Mouse (Mus musculus) heart, embryonic 13.5 days (tissue): ENCODE data around the gene Fosl2. TPM values are rescaled to one million over a fixed set of nuclear protein-coding genes. Genes with fewer than 3 reads are reported as not detected.

Source experiments
- ATAC-seq: fragments of 200-750 bp; cut with Nextera tagmentation; 2 replicates; pipeline ENCODE4 v1.8.0; 2017; ENCODE audit warnings: moderate TSS enrichment; ENCODE audit not compliant: insufficient number of reproducible peaks, low FRiP score, low TSS enrichment; ENCODE audit errors: extremely low read depth
- H3K27ac ChIP-seq: fragments of 300-500 bp; sonication (generic); replicated peaks from 2 replicates; pipeline ENCODE4 v1.5.1; 2015; ENCODE audit warnings: moderate library complexity, mild to moderate bottlenecking, inconsistent platforms
- H3K27me3 ChIP-seq: fragments of 300-500 bp; sonication (generic); replicated peaks from 2 replicates; pipeline ENCODE4 v1.6.1; 2015; ENCODE audit warnings: mild to moderate bottlenecking, inconsistent platforms
- H3K36me3 ChIP-seq: fragments of 300-500 bp; sonication (generic); 2 replicates; pipeline ENCODE4 v1.6.1; 2015; ENCODE audit warnings: mild to moderate bottlenecking, inconsistent platforms
- H3K4me1 ChIP-seq: fragments of 300-500 bp; sonication (generic); 2 replicates; pipeline ENCODE4 v1.6.1; 2015; ENCODE audit warnings: inconsistent platforms
- H3K4me2 ChIP-seq: fragments of 300-500 bp; sonication (generic); 2 replicates; pipeline ENCODE4 v1.6.1; 2015; ENCODE audit warnings: inconsistent platforms, mild to moderate bottlenecking, moderate library complexity
- H3K4me3 ChIP-seq: fragments of 300-500 bp; sonication (generic); 2 replicates; pipeline ENCODE4 v1.5.1; 2015; ENCODE audit warnings: moderate library complexity, mild to moderate bottlenecking, inconsistent platforms
- H3K9ac ChIP-seq: fragments of 300-500 bp; sonication (generic); 2 replicates; pipeline ENCODE4 v1.6.1; 2015; ENCODE audit warnings: inconsistent platforms, mild to moderate bottlenecking, moderate library complexity
- H3K9me3 ChIP-seq: fragments of 300-500 bp; sonication (generic); 2 replicates; pipeline ENCODE4 v1.6.1; 2016; ENCODE audit warnings: inconsistent platforms
- WGBS: fragments of 180-500 bp; shearing (Covaris S2); methylation state at CpG from one replicate; pipeline ENCODE4 v1.1.7; 2015; ENCODE audit warnings: mixed read lengths; 5-methylcytosine and 5-hydroxymethylcytosine counted together
- polyA plus RNA-seq: library from polyadenylated mRNA; unstranded; fragments of >200 nt; fragmentation: Nextera tagmentation; extraction: Ambion mirVana; gene quantifications from 2 replicates; pipeline ENCODE4 v1.2.1, GENCODE M21; 2015

Gene Fosl2
- polyA plus RNA-seq, 1 experiment from 2014 or later: 2.0 TPM

DNA sequence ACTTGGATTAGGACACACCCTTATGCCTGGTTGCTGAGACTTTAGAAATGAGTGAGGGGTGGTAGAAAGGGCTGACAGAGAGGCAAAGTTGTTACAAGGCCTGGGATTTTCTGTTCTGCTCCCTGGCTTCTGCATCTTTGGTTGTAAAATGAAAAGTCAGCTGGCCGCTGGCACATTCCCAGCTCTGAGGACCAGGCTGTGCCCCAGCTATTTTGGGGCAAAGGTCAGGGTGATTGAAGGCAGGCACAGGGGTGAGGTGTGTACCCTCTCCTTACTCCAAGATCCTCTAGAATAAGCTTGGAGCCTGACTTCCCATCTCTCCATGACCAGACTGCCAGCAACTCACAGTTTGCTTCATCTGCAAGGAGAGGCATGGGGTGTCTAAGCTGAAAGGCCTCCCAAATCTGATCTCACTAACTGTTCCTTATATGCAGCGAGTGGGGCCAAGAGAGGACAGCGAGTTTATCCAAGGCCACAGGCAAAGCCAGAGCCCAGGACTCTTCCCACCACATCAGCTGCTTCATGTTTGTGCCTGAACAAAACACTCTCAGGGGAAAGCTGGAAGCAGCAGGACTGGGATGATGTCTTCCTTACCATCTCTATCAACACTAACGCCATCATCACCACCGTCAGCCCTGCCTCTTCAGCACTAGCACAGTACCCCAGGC, 29.0 kb upstream of the Fosl2 start:
- no peak overlapping the region for H3K4me2 ChIP-seq
- 73% methylated on average over 5 of the region's 5 CpGs for WGBS
- H3K9me3 ChIP-seq: no peaks in the 10 kb centered on the region
- ATAC-seq: no peak
- H3K27ac ChIP-seq: no peak overlapping the region
- no peak overlapping the region for H3K9ac ChIP-seq
- no peak overlapping the region for H3K4me3 ChIP-seq
- no peaks in the 10 kb centered on the region for H3K36me3 ChIP-seq
- peaks cover 23% of the 10 kb centered on the region for H3K4me1 ChIP-seq
- no peaks in the 10 kb centered on the region; the same call in 1 of the 2 replicates for H3K27me3 ChIP-seq

DNA sequence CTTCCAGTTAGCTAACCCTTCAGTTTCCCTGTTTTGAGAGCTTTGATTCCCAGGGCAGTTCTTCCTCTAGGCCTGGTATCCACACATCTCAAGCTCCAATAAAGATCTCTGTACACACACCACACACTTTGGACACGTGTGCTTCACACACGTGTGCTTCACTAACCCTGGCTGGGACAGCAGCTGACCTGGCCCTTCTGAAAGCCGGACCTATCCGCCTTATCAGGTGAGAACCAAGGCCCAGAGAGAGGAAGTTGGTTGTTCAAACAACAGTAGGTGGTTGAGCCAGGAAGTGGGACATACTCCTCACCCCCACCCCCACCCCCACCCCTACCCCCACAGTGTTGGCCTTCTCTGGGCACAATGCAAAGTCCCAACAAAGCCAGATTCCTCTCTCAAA, 24.9 kb upstream of the Fosl2 start:
- 52% methylated on average over 4 of the region's 4 CpGs for WGBS
- no peak overlapping the region for H3K27ac ChIP-seq
- ATAC-seq: no peak
- H3K4me2 ChIP-seq: no peak overlapping the region
- no peaks in the 10 kb centered on the region for H3K9me3 ChIP-seq
- H3K27me3 ChIP-seq: no peaks in the 10 kb centered on the region; the same call in 1 of the 2 replicates
- no peaks in the 10 kb centered on the region for H3K36me3 ChIP-seq
- 0 out of 2 replicates have a peak, but pooled peaks cover 10% of the 10 kb centered on the region for H3K4me1 ChIP-seq
- no peak overlapping the region for H3K9ac ChIP-seq
- H3K4me3 ChIP-seq: no peak overlapping the region

DNA sequence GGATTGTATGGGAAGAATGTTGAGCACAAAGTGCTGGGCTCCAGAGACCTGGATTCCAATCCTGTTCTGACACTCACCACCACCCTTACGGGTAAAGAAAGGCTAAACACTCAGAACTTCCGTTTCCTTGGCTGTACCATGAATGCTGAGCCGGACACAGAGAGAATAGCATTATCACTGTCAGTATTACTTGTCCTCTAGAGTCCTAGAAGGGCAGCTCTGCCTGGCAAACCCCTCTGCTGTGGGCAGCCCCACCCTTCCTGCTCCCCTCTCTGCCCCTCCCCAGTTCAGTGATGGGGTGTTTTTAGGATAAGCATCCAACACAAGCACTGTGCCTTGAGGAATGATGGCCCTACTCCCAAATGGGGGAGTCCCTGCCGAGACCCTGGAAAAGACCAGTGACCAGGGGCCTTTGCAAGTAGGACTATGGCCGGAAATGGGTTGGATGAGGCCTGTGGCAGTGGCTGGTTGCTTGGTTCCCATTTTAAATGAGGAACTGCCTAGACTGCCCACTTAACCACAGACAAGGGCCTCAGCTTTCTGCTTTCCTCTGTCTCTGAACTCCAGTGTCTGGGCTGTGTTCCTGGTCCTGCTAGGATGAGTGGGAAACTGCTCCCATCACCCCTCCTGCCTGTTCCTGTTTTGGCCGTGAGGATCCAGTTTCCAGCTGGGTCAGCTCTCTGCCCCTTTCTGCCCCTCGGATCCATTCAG, 23.2 kb upstream of the Fosl2 start:
- ATAC-seq: no peak
- Histone ChIP-seq H3K27ac (no peak overlapping the region), H3K9me3 (no peaks in the 10 kb centered on the region), H3K4me1 (0 out of 2 replicates have a peak, but pooled peaks cover 10% of the 10 kb centered on the region), H3K27me3 (no peaks in the 10 kb centered on the region), H3K4me3 (no peak overlapping the region), H3K36me3 (no peaks in the 10 kb centered on the region), H3K9ac (no peak overlapping the region), H3K4me2 (no peak overlapping the region)
- WGBS: 72% methylated on average over 7 of the region's 7 CpGs

DNA sequence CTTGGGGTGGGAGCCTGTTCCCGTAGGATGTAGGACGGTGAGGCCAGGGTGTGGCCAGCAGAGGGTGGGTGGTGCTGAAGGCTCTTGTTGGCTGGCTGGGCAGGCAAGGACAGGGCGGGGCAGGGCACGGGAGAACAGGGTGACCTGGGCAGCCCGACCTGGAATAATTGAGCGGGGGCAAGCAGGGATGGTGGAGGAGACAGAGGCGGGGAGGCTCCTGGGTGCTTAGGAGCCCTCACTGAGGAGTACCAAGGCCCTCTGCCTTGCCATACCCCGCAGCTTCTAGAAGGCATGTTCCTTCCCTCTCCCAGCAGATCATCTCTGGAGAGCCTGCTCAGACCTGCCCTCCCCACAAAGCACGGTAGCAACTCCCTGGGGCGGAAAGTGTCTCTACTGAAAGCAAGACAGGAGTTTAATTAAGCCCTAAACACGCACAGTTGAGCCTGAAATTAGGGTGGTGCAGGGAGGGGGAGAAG, 14.7 kb upstream of the Fosl2 start:
- Histone ChIP-seq H3K27me3 (peaks cover 4% of the 10 kb centered on the region; the same call in 1 of the 2 replicates), H3K9ac (no peak overlapping the region), H3K4me1 (no peaks in the 10 kb centered on the region), H3K9me3 (no peaks in the 10 kb centered on the region), H3K27ac (no peak overlapping the region), H3K36me3 (no peaks in the 10 kb centered on the region), H3K4me3 (no peak overlapping the region), H3K4me2 (no peak overlapping the region)
- no peak for ATAC-seq
- 49% methylated on average over 11 of the region's 11 CpGs for WGBS

DNA sequence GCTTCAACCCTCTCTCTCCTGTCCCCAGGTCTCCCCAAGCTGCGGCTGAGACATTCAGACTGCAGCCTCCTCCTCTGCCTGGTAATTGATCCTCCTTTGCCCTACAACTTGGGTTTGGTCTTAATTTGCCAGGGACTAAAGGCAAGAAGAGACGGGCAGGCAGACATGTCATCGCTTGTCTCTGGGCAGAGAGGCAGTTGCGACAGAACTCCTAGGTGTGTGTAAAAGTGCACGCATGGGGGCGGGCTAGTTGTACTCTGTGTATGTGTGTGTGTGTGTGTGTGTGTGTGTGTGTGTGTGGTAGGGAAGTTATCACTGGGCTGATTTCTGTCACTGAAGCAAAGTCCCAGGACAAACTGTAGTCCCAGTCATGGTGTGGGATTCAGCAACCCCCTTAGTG, 13.7 kb upstream of the Fosl2 start:
- no peak overlapping the region for H3K27ac ChIP-seq
- 81% methylated on average over 6 of the region's 6 CpGs for WGBS
- H3K4me3 ChIP-seq: no peak overlapping the region
- no peaks in the 10 kb centered on the region for H3K36me3 ChIP-seq
- H3K4me2 ChIP-seq: no peak overlapping the region
- no peak overlapping the region for H3K9ac ChIP-seq
- no peak for ATAC-seq
- H3K27me3 ChIP-seq: peaks cover 4% of the 10 kb centered on the region; the same call in 1 of the 2 replicates
- no peaks in the 10 kb centered on the region for H3K4me1 ChIP-seq
- no peaks in the 10 kb centered on the region for H3K9me3 ChIP-seq

DNA sequence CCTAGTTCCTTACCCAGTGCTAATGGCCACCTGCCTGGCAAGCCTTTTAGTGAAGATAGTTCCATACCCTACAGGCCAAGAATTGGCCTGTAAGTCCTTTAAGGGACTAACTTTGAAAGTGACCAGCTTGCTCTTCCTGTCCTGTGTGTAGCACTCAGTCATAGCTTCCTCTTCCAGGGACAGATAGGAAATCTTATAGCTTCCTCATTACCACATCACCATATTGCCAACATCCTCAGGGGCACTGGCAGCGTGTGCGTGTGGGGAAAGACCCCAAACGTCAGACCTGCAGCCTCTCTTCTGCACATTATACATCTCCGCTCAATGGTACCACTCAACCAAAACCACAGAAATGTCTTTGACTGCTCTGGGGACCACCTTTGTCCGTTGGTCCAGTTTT, 13.2 kb upstream of the Fosl2 start:
- no peak for ATAC-seq
- Histone ChIP-seq H3K4me3 (no peak overlapping the region), H3K4me1 (no peaks in the 10 kb centered on the region), H3K9me3 (no peaks in the 10 kb centered on the region), H3K9ac (no peak overlapping the region), H3K36me3 (no peaks in the 10 kb centered on the region), H3K27ac (no peak overlapping the region), H3K27me3 (peaks cover 4% of the 10 kb centered on the region; the same call in 1 of the 2 replicates), H3K4me2 (no peak overlapping the region)
- 70% methylated on average over 5 of the region's 5 CpGs for WGBS

DNA sequence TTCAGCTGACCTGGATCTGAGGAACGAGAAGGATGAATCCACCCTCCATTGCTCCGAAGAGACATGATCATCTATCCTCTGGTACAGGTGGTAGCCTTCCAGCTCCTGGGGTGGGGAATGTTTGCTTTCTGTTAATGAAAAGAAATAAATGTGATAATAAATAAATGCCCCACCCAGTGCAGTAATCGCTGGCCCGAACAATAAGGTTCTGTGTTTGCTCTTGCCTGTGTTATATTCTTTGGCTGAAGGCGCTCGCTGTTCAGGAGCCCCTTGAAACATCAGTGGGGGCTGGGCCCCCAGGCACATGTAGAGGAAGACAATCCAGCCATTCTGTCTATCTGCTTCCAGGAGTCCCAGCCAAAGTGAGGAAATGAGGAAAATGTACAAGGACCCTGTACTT, 10.6 kb upstream of the Fosl2 start:
- no peaks in the 10 kb centered on the region for H3K36me3 ChIP-seq
- peaks cover 3% of the 10 kb centered on the region; the same call in 1 of the 2 replicates for H3K4me1 ChIP-seq
- H3K4me3 ChIP-seq: no peak overlapping the region
- no peak overlapping the region for H3K9ac ChIP-seq
- H3K27ac ChIP-seq: no peak overlapping the region
- no peaks in the 10 kb centered on the region for H3K9me3 ChIP-seq
- 77% methylated on average over 6 of the region's 6 CpGs for WGBS
- peaks cover 12% of the 10 kb centered on the region for H3K27me3 ChIP-seq
- no peak for ATAC-seq
- H3K4me2 ChIP-seq: no peak overlapping the region

DNA sequence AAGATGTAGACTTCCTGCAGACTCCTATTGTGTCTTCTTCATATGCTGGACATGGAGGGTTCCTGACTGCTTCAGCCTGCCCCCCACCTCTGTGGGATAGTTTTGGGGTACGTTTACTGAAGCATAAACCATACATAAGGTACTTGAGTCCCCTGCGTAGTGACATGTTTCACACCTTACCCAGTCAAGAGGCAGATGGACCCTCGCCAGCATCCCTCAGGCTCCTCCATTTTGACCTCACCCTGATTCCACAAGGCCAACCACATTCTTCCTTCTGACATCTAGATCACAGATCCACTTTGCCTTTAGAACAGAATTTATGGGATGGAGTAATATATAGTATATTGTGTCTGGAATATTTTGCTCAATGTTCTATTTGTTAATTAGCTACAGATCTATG, 8.4 kb upstream of the Fosl2 start:
- WGBS: 71% methylated on average over 3 of the region's 3 CpGs
- Histone ChIP-seq H3K4me1 (peaks cover 7% of the 10 kb centered on the region), H3K27ac (no peak overlapping the region), H3K9ac (no peak overlapping the region), H3K27me3 (peaks cover 7% of the 10 kb centered on the region; the same call in 1 of the 2 replicates), H3K4me3 (no peak overlapping the region), H3K4me2 (no peak overlapping the region), H3K36me3 (no peaks in the 10 kb centered on the region), H3K9me3 (no peaks in the 10 kb centered on the region)
- no peak for ATAC-seq

DNA sequence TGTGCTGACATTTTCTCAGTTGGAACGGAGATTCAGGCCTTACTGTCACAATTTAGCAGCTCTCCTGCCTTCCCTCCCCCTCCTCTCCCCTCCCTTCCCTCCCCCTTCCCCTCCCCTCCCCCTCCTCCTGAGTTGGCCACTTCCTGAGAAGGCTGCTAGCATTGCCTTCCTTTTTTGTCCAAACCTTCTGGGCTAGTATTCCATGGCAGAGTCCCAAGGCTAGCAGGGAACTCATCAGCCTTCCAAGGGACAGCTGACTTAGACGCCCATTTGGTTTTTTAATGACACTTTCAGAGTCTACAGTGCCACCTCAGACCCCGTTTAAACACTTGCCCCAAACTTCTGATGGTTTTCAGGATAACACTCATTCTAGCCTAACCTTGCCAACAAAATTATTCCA, 7.7 kb upstream of the Fosl2 start:
- Histone ChIP-seq H3K4me1 (peaks cover 13% of the 10 kb centered on the region), H3K27me3 (peaks cover 7% of the 10 kb centered on the region; the same call in 1 of the 2 replicates), H3K9ac (no peak overlapping the region), H3K4me2 (no peak overlapping the region), H3K36me3 (no peaks in the 10 kb centered on the region), H3K9me3 (no peaks in the 10 kb centered on the region), H3K27ac (no peak overlapping the region), H3K4me3 (no peak overlapping the region)
- no peak for ATAC-seq
- 41% methylated on average over 3 of the region's 3 CpGs for WGBS

DNA sequence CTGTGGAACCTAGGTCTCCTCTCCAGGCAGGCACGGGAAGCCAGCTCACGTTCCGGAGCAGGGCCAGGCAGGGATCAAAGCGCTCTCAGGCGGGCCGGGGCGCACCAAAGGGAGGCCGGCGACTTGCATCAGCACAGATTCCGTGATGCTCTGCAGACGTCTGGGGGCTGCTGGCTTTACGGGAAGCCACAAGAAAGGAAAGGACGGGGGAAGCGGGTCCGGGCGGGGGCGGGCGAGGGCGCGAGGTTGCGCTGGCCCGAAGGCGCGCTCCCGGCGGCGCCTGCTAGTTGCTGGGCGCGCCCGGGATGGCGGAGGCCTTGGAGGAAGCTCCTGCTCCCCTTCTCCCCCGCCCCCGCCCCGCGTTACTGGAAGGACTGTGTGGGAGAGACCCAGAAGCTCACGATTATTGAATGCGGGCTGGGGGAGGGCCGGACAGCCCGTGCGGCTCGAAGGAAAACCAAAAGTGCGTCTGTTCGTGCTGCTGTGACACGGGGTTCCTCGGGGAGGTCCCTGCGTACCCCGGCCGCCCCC, 2.6 kb upstream of the Fosl2 start:
- H3K4me2 ChIP-seq: peak overlapping the region; percentile 95
- under 1% methylated on average over 48 of the region's 48 CpGs for WGBS
- peak overlapping the region; percentile 90 for H3K4me3 ChIP-seq
- ATAC-seq: no peak
- H3K27ac ChIP-seq: peak overlapping the region; percentile 100
- peaks cover 7% of the 10 kb centered on the region; the same call in 1 of the 2 replicates for H3K27me3 ChIP-seq
- no peaks in the 10 kb centered on the region for H3K9me3 ChIP-seq
- no peaks in the 10 kb centered on the region for H3K36me3 ChIP-seq
- peak overlapping the region; percentile 96 for H3K9ac ChIP-seq
- H3K4me1 ChIP-seq: peaks cover 29% of the 10 kb centered on the region

DNA sequence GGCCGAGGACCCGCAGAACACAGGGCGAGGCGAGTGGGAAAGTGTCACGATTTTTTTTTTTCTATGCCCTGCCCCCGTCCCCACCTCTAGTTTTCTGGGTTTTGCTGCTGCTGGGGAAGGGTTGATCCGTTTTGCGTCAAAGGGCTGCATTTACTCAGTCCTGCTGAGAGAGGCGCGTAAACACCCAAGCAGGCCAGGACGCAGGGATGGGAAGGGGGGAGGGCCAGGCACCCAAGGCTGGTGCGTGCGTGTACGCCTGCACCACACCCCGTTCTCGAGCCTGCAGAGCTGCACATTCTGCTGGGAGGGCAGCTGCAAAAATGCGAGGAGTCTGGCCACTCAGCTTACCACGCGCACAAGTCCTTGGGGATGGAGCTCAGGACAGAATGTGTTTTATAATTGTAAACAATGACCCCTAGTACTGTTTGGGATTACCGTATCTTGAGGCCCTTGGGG, 2.0 kb upstream of the Fosl2 start:
- H3K4me3 ChIP-seq: peak overlapping the region; percentile 90
- H3K27me3 ChIP-seq: peaks cover 7% of the 10 kb centered on the region; the same call in 1 of the 2 replicates
- no peak for ATAC-seq
- peak overlapping the region; percentile 96 for H3K9ac ChIP-seq
- peak overlapping the region; percentile 100 for H3K27ac ChIP-seq
- peaks cover 35% of the 10 kb centered on the region for H3K4me1 ChIP-seq
- WGBS: under 1% methylated on average over 20 of the region's 20 CpGs
- no peaks in the 10 kb centered on the region for H3K36me3 ChIP-seq
- no peaks in the 10 kb centered on the region for H3K9me3 ChIP-seq
- peak overlapping the region; percentile 95 for H3K4me2 ChIP-seq
